Mouse (Mus musculus): ENCODE results near the gene Pcbp4.

DNA sequence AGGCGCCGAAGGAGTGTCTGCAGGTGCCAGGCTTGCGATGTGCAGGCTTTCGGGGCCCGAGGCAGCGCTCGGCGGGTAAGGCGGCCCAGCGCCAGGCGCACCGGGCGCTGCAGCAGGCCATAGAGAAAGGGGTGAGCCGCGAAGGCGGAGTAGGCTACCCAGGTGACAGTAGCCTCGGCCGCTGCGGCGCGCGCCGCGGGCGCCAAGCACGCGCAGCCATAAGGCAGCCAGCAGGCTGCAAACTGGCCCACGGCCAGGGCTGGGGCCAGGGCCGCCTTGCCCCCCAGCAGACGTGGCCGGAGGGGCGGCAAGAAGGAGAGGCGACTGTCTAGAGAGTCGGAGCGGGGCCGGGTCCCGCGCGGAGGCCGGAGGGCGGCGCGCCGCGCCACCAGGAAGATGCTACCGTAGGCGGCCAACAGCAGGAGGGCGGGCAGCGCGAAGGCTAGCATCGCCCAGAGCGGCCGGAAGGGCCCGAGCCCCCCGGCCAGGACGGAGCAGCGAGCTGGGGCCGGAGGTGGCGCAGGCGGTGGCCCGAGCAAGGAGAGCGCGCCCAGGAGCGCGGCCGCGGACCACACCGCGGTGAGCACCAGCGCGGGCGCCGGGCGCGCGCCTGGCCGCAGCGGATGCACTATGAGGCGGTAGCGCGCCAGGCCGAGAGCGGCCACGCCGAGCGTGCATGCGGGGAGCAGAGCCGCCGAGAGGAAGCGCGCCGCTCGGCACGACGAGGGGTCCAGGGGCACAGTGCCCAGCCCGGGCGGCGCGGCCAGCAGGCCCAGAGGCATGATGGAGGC is 11.9 kb downstream of the Pcbp4 start:
- TF ChIP-seq POLR2A (IDR thresholded peaks at IDR 0.05; ENCODE audit: low read depth, low read length) = no peak
- no peak for TF ChIP-seq CTCF (IDR thresholded peaks at IDR 0.05; ENCODE audit: extremely low read depth, insufficient read length, insufficient replicate concordance, low read depth, low read length)
